Mouse (Mus musculus) ES-E14 (cell line): ENCODE results near the gene Hist1h3d.

Source experiments
- CHD2 ChIP-seq: IDR thresholded peaks from 2 replicates; pipeline ENCODE4 v1.6.1; 2014; ENCODE audit warnings: mild to moderate bottlenecking, low read depth, low read length, inconsistent platforms
- ZC3H11A ChIP-seq: IDR thresholded peaks from 2 replicates; pipeline ENCODE4 v1.6.1; 2012; ENCODE audit warnings: low read depth, mild to moderate bottlenecking, inconsistent platforms, low read length, borderline replicate concordance

- TF ChIP-seq ZC3H11A = no peak
- TF ChIP-seq CHD2 = no peak
Measured at GRCm38 (mm10) chr13:23536076-23536822, 39.3 kb upstream of the Hist1h3d start.
